Mouse (Mus musculus): Measurements from ENCODE around the gene Srprb. TPM values are rescaled to one million over a fixed set of nuclear protein-coding genes. Genes with fewer than 3 reads are reported as not detected.

The Srprb gene
- polyA plus RNA-seq, 1 experiment from 2014 or later, result 50.3 TPM

DNA sequence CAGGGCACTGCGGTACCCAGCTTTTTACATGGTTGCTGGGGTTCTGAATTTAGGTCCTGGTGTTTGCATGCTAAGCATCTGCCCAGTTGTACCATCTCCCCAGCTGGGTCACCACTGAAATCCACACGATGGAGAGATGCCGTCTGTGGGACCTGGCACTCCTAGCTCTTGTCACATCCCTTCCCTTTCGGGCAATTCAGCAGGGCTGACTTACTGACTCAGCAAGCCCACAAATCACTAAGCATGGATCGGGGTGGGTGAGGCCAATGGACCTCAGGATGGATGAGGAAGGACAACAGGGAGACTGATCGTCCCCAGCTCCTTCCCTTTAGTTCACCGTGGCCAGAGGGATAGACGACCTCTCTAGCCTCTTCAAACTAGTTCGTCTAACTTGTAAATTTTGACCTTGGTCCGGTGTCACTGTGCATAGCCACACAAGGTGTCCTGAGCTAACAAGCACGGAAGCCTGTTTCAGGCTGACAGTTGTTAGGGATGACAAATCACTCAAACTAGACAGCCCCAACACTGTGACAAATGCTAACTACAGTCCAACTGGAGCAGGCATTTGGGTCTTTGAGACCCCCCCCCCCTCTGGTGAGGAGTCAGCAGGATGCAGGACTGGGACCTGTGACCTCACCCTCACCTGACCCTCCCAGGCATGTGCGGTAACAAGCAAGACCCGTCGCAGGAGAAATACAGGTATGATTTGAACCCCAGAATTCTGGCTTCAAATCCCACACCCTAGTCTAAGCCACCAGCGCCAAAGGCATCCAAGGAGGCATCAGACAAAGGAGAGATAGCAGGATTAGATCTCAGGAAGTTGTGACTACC, 27.3 kb upstream of the Srprb start:
- Histone ChIP-seq H3K27ac (no peak overlapping the region), H3K9ac (no peak overlapping the region), H3K9me3 (no peaks in the 10 kb centered on the region), H3K27me3 (no peaks in the 10 kb centered on the region), H3K4me2 (no peak overlapping the region), H3K4me3 (replicated peaks) (no peak overlapping the region), H3K4me1 (peaks cover 4% of the 10 kb centered on the region), H3K36me3 (replicated peaks) (no peaks in the 10 kb centered on the region)
- 89% methylated on average over 15 of the region's 15 CpGs for WGBS
- ATAC-seq (ENCODE audit: low FRiP score), result no peak

DNA sequence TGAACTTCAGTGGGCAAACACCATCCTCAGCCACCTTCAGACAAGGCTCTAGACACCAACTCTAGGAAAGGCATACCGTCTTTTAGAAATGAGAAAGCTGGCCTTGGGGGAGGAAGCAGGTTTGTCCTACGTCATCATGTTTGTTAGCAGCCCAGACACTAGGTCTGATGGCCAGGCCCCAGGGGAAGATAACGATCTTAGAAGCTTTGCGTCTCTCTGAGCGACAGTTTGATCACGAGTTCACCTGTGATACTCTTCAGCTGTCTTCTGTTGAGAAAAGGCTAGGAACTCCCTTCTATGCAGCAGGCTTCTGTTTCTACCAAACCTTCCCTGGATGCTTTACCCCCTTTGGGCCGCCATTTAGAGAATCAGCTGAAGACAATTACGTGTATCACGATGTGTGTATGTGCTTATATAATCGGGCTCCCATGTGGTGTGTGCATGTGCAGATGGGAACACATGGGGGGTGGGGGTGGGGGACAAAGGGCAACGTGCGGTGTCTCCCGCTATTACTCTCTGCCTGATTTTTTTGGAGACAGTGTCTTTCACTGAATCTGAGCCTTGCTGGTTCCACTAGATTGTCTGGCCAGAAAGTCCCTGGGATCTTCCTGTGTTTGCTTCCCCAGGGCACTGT, 26.6 kb upstream of the Srprb start:
- ATAC-seq (ENCODE audit: low FRiP score), result no peak
- Histone ChIP-seq H3K4me1 (peaks cover 4% of the 10 kb centered on the region), H3K27me3 (no peaks in the 10 kb centered on the region), H3K9me3 (no peaks in the 10 kb centered on the region), H3K4me2 (no peak overlapping the region), H3K27ac (no peak overlapping the region), H3K4me3 (replicated peaks) (no peak overlapping the region), H3K36me3 (replicated peaks) (no peaks in the 10 kb centered on the region), H3K9ac (no peak overlapping the region)
- WGBS, result 86% methylated on average over 13 of the region's 13 CpGs

DNA sequence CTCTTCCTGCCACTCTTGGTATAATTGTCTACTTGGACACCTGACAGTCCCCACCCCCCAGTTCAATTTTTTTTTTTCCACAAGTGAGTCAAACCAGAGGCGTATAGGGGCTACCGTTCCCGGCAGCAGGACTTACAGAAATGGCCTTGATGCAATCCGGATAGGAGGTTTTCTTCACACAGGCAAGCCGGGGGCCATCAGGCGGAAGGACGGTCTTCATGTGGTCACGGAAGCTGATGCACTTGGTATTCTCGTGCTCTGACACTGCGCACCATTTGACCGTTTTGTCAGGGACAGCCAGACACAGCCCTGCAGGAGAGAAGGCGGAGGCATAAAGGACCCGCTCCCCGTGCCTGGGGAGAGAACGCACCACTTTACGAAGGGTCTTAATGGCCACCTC, 25.8 kb upstream of the Srprb start:
- no peaks in the 10 kb centered on the region for H3K9me3 ChIP-seq
- 97% methylated on average over 16 of the region's 16 CpGs for WGBS
- no peak overlapping the region for H3K27ac ChIP-seq
- peaks cover 4% of the 10 kb centered on the region for H3K4me1 ChIP-seq
- H3K36me3 ChIP-seq (replicated peaks), result no peaks in the 10 kb centered on the region
- H3K4me2 ChIP-seq, result no peak overlapping the region
- H3K9ac ChIP-seq, result no peak overlapping the region
- H3K4me3 ChIP-seq (replicated peaks), result no peak overlapping the region
- no peaks in the 10 kb centered on the region for H3K27me3 ChIP-seq
- no peak for ATAC-seq (ENCODE audit: low FRiP score)

DNA sequence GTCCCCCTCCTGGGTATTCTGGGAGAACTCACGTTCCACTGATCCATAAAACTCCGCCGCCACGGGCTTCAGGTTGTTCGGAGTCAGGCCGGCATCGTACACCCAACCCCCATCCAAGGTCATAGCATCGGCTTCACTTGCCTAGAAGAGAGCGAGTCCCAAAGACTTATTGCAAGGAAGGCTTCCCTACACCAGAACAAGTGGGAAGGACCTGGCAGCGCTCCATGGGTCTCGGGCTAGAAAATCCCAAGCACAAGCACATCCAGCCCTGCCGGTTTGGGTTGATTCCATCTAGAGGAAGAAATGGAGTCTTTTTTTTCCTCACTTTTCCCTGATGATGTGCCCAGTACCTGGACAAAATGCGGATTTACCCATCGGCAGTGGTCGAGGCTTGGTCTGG, 24.9 kb upstream of the Srprb start:
- no peaks in the 10 kb centered on the region for H3K36me3 ChIP-seq (replicated peaks)
- ATAC-seq (ENCODE audit: low FRiP score), result no peak
- H3K4me2 ChIP-seq, result no peak overlapping the region
- H3K4me1 ChIP-seq, result peaks cover 4% of the 10 kb centered on the region
- H3K9ac ChIP-seq, result no peak overlapping the region
- WGBS, result 95% methylated on average over 15 of the region's 15 CpGs
- H3K27ac ChIP-seq, result no peak overlapping the region
- H3K9me3 ChIP-seq, result no peaks in the 10 kb centered on the region
- no peak overlapping the region for H3K4me3 ChIP-seq (replicated peaks)
- H3K27me3 ChIP-seq, result no peaks in the 10 kb centered on the region

DNA sequence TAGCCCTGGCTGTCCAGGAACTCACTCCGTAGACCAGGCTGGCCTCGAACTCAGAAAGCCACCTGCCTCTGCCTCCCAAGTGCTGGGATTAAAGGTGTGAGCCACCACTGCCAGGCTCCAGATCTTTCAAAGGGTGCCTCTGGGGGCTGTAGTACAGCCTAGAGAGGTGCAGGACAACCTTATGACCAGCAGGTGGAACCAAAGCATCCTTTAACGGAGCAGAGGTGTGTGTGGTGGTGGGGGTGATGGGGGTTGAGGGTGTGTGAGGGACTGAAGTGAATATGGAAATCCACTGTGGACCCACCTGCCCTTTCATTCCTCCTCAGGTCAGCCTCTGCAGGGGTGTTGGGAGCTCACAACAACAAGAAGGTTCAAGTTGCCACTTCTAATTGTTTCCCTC, 23.5 kb upstream of the Srprb start:
- Histone ChIP-seq H3K4me3 (replicated peaks) (no peak overlapping the region), H3K9me3 (no peaks in the 10 kb centered on the region), H3K4me2 (no peak overlapping the region), H3K27me3 (no peaks in the 10 kb centered on the region), H3K4me1 (peaks cover 1% of the 10 kb centered on the region), H3K9ac (no peak overlapping the region), H3K36me3 (replicated peaks) (no peaks in the 10 kb centered on the region), H3K27ac (no peak overlapping the region)
- 64% methylated on average over 3 of the region's 3 CpGs for WGBS
- ATAC-seq (ENCODE audit: low FRiP score), result no peak

DNA sequence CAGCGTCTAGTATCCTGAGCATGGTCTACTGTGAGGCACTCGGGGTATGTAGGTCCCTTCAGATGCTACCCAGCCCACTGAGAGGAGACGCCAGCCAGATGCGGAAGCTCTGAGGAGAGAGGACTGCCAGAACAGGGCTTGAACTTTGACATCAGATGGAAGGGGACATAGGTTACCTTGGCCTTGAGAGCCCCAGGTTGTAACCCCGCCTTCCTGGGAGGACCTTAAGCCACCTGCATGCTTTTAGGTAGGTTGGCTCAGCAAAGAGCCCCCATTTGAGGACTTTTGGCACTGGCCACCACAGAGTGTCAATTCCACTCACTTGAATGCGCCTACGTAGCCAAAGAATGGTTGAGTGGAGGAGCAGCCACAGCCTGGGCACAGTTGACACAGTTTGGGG, 22.8 kb upstream of the Srprb start:
- ATAC-seq (ENCODE audit: low FRiP score), result no peak
- no peaks in the 10 kb centered on the region for H3K36me3 ChIP-seq (replicated peaks)
- H3K27me3 ChIP-seq, result no peaks in the 10 kb centered on the region
- H3K9ac ChIP-seq, result no peak overlapping the region
- 92% methylated on average over 7 of the region's 7 CpGs for WGBS
- no peak overlapping the region for H3K4me3 ChIP-seq (replicated peaks)
- no peak overlapping the region for H3K27ac ChIP-seq
- H3K4me2 ChIP-seq, result no peak overlapping the region
- H3K4me1 ChIP-seq, result no peaks in the 10 kb centered on the region
- no peaks in the 10 kb centered on the region for H3K9me3 ChIP-seq

DNA sequence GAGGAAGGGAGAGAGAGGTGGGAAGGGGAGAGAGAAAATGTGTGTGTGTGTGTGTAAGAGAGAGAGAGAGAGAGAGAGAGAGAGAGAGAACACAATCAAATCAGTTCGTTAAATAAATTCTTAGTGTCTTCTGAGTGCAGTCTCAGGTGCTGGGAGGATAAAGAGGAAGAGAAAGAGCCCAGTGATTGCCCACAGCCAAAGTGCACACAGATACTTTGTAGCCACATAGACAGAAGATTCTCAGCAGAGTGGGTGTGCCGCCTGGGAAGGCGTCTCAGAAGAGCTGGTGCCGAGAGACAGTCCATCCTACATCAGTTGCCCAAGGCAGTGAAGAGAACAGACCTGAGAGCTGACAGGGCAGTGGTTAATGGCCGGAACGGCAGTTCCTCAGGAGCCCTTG, 12.3 kb upstream of the Srprb start:
- no peak overlapping the region for H3K27ac ChIP-seq
- no peaks in the 10 kb centered on the region for H3K27me3 ChIP-seq
- ATAC-seq (ENCODE audit: low FRiP score), result no peak
- WGBS, result 81% methylated on average over 6 of the region's 6 CpGs
- H3K9me3 ChIP-seq, result no peaks in the 10 kb centered on the region
- H3K36me3 ChIP-seq (replicated peaks), result no peaks in the 10 kb centered on the region
- H3K4me1 ChIP-seq, result no peaks in the 10 kb centered on the region
- no peak overlapping the region for H3K4me2 ChIP-seq
- no peak overlapping the region for H3K4me3 ChIP-seq (replicated peaks)
- no peak overlapping the region for H3K9ac ChIP-seq

DNA sequence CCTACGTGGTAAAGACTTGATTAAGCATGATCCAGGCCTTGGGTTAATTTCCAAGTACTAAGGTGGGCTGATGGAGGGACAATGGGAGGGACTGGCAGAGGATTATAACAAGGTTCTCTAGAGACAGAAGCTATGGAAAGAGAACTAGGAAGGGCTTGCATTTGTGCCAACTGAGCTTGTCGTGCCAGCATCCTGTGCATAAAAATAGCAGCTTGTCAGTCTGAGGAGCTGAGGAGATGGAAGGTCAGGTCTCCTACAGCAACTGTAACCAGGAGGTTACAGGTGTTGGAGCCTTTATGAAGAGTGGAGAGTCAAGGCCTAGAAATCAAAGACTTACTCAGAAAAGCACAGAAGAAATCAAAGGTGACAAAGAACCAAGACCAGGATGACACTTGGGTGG, 11.7 kb upstream of the Srprb start:
- WGBS, result 71% methylated on average over 2 of the region's 2 CpGs
- H3K9ac ChIP-seq, result no peak overlapping the region
- H3K4me1 ChIP-seq, result no peaks in the 10 kb centered on the region
- no peak overlapping the region for H3K4me3 ChIP-seq (replicated peaks)
- H3K27ac ChIP-seq, result no peak overlapping the region
- H3K36me3 ChIP-seq (replicated peaks), result no peaks in the 10 kb centered on the region
- no peaks in the 10 kb centered on the region for H3K27me3 ChIP-seq
- no peak for ATAC-seq (ENCODE audit: low FRiP score)
- H3K4me2 ChIP-seq, result no peak overlapping the region
- H3K9me3 ChIP-seq, result no peaks in the 10 kb centered on the region

DNA sequence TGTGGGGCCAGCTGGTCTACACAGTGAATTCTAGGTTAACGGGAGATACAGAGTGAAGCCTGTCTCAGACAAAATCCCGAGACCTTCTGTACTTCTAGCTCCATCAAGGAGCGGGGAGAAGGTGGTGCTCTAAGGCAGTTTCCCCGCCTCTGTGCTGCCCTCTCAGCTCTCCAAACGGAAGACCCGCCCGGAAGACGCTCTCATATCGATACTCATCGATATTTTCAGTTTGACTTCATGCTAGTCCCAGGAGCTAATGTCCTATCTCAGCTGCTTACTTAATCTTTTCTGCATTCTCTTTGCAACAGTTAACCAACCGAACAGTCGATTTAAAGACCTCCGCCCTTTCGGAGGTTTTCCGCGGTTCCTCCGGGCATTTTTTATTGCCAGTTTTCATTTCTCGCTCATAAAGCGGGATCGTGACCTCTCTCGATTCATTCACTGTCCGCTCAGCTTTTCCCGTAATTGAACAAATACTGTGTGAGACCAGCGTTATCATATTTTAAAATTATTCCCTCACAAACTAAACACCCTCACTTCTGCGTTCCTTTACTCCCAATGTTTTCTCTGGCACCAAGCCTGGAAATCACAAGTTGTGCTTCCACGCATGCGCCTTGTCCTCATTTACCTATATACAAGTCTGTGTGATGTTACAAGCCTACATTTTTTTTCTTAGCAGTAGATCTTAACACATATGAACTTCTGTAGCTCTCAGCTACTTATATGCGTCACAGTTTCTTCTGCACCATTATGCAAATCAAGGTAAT, 10.9 kb upstream of the Srprb start:
- Histone ChIP-seq H3K36me3 (replicated peaks) (no peaks in the 10 kb centered on the region), H3K9me3 (no peaks in the 10 kb centered on the region), H3K27me3 (no peaks in the 10 kb centered on the region), H3K4me1 (no peaks in the 10 kb centered on the region; the same call in 1 of the 2 replicates), H3K9ac (no peak overlapping the region), H3K4me3 (replicated peaks) (no peak overlapping the region), H3K27ac (no peak overlapping the region), H3K4me2 (no peak overlapping the region)
- no peak for ATAC-seq (ENCODE audit: low FRiP score)
- WGBS, result 84% methylated on average over 28 of the region's 28 CpGs

DNA sequence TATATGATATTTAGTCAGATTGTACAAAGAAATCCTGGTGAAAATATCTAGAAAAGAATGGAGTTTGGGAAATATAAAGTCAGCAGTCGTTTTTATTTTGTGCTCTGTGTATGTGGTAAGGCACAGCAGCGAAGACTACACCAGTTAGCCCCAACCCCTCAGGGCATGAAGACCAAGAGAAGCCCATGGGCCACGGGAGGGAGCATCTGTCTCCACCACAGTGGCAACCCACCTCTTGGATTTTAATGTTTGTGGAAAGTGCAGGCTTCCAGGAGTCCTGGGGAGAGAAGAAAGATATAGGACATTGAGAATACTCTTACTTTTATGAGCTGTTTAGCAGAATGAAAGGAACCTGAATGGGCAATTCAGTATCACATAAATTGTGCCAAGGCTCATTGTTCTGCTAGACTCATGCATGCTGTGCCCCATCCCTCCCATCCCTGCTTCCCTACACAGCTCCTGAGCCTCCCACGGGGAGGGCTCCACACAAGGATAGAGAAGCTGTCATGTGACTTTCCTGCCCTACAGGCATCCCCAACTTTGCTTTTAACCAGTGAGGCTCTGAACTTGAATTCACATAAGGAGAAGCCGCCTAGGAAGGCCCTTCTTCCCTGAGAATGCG, 7.0 kb upstream of the Srprb start:
- no peak overlapping the region for H3K4me2 ChIP-seq
- no peaks in the 10 kb centered on the region for H3K36me3 ChIP-seq (replicated peaks)
- no peaks in the 10 kb centered on the region for H3K27me3 ChIP-seq
- no peak overlapping the region for H3K4me3 ChIP-seq (replicated peaks)
- no peak overlapping the region for H3K9ac ChIP-seq
- ATAC-seq (ENCODE audit: low FRiP score), result no peak
- WGBS, result 50% methylated on average over 6 of the region's 6 CpGs
- no peaks in the 10 kb centered on the region for H3K9me3 ChIP-seq
- no peak overlapping the region for H3K27ac ChIP-seq
- H3K4me1 ChIP-seq, result no peaks in the 10 kb centered on the region; the same call in 1 of the 2 replicates

DNA sequence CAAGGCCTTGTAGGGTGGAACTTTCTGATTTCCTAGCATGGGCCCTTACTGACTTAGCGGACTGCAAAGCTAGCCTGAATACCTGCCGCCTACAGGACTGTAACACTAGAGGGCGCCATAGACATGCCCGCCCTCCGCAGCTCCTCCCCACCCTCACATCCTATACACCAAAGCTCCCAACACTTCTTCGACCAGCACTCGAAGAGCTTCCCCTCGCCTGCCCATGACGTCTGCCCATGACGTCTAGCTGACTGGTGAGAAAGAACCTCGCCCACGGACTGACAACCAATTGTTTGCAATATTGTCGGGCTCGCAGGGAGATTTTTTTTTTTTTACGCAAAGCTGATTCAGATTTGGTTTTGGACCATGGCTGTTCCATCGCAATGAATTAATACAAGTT, 5.9 kb upstream of the Srprb start:
- peak overlapping the region; percentile 47 for H3K4me2 ChIP-seq
- H3K27ac ChIP-seq, result no peak overlapping the region
- H3K4me3 ChIP-seq (replicated peaks), result peak overlapping the region; percentile 19; the same call in 1 of the 2 replicates
- 8% methylated on average over 16 of the region's 16 CpGs for WGBS
- H3K9me3 ChIP-seq, result no peaks in the 10 kb centered on the region
- ATAC-seq (ENCODE audit: low FRiP score), result peak; percentile 82
- no peaks in the 10 kb centered on the region; the same call in 1 of the 2 replicates for H3K4me1 ChIP-seq
- no peaks in the 10 kb centered on the region for H3K27me3 ChIP-seq
- H3K9ac ChIP-seq, result no peak overlapping the region
- H3K36me3 ChIP-seq (replicated peaks), result no peaks in the 10 kb centered on the region

DNA sequence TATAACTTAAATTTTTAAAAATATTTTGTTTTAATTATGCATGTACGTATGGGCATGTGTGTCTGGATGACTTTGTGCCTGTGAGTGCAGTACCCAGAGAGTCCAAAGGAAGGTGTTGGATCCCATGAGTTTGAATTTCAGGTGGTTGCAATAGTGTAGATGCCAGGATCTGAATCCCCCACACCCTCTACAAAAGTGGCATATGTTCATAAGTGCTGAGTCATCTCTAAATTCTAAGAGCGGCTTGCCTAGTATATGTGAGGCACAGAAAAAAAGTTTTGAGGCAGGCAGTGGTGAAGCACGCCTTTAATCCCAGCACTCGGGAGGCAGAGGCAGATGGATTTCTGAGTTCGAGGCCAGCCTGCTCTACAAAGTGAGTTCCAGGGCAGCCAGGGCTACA, 3.8 kb upstream of the Srprb start:
- 90% methylated on average over 5 of the region's 5 CpGs for WGBS
- Histone ChIP-seq H3K4me1 (peaks cover 5% of the 10 kb centered on the region), H3K27me3 (no peaks in the 10 kb centered on the region)

More for the DNA sequence above, 3.8 kb upstream of the Srprb start:
- Histone ChIP-seq H3K27ac (no peak overlapping the region), H3K4me3 (replicated peaks) (no peak overlapping the region), H3K4me2 (no peak overlapping the region), H3K36me3 (replicated peaks) (no peaks in the 10 kb centered on the region), H3K9me3 (no peaks in the 10 kb centered on the region), H3K9ac (no peak overlapping the region)
- ATAC-seq (ENCODE audit: low FRiP score), result no peak

Measured in forebrain, embryonic 12.5 days (tissue).